Mouse (Mus musculus) forebrain, postnatal 0 days (tissue): ENCODE data around the gene Lcor. TPM values are rescaled to one million over a fixed set of nuclear protein-coding genes. Genes with fewer than 3 reads are reported as not detected.

Experiments
- ATAC-seq: fragments of 200-750 bp; cut with Nextera tagmentation; 2 replicates; pipeline ENCODE4 v1.8.0; 2017; ENCODE audit warnings: mild to moderate bottlenecking, moderate library complexity
- DNase-seq: peaks from one replicate; pipeline ENCODE4 v3.0.0-alpha.2; 2015
- H3K27ac ChIP-seq: fragments of 300-500 bp; sonication (generic); 2 replicates; pipeline ENCODE4 v1.5.1; 2014; ENCODE audit warnings: low read depth, mild to moderate bottlenecking, antibody characterized with exemption, low read length, moderate library complexity, mixed read lengths
- H3K27me3 ChIP-seq: fragments of 300-500 bp; sonication (generic); 2 replicates; pipeline ENCODE4 v1.6.1; 2014; ENCODE audit warnings: mild to moderate bottlenecking, low read length, mixed read lengths; ENCODE audit not compliant: insufficient read depth
- H3K36me3 ChIP-seq: fragments of 300-500 bp; sonication (generic); 2 replicates; pipeline ENCODE4 v1.6.1; 2014; ENCODE audit warnings: mild to moderate bottlenecking, moderate library complexity; ENCODE audit not compliant: insufficient read depth
- H3K4me1 ChIP-seq: fragments of 300-500 bp; sonication (generic); 2 replicates; pipeline ENCODE4 v1.6.1; 2014; ENCODE audit warnings: antibody characterized with exemption; ENCODE audit not compliant: insufficient read depth
- H3K4me2 ChIP-seq: fragments of 300-500 bp; sonication (generic); 2 replicates; pipeline ENCODE4 v1.6.1; 2014; ENCODE audit warnings: low read depth, mild to moderate bottlenecking, moderate library complexity
- H3K4me3 ChIP-seq: fragments of 300-500 bp; sonication (generic); 2 replicates; pipeline ENCODE4 v1.5.1; 2014; ENCODE audit warnings: low read depth, low read length, mixed read lengths
- H3K9ac ChIP-seq: fragments of 300-500 bp; sonication (generic); 2 replicates; pipeline ENCODE4 v1.6.1; 2014; ENCODE audit warnings: mild to moderate bottlenecking
- H3K9me3 ChIP-seq: fragments of 300-500 bp; sonication (generic); 2 replicates; pipeline ENCODE4 v1.6.1; 2016; ENCODE audit warnings: low read length
- CTCF ChIP-seq: sonication (generic); IDR thresholded peaks from 2 replicates; pipeline ENCODE4 v1.5.1; 2016; ENCODE audit warnings: antibody characterized with exemption, control low read depth, low read depth
- WGBS: fragments of 180-500 bp; shearing (Covaris S2); extraction: QIAGEN DNeasy Blood & Tissue Kit; methylation state at CpG from one replicate; pipeline ENCODE4 v1.1.7; 2014; 5-methylcytosine and 5-hydroxymethylcytosine counted together
- polyA plus RNA-seq: library from polyadenylated mRNA; unstranded; fragments of >200 nt; fragmentation: Nextera tagmentation; extraction: Ambion mirVana; gene quantifications from 2 replicates; pipeline ENCODE4 v1.2.1, GENCODE M21; 2015
- total RNA-seq: library from RNA; depleted of rRNA; stranded (reverse); fragments of >200 nt; gene quantifications from 2 replicates; pipeline ENCODE4 v1.2.3, GENCODE M21; 2014

Lcor gene
- total and polyA plus RNA-seq, 2 experiments from 2014 or later, result 12.2 to 21.7 TPM

- H3K36me3 ChIP-seq, result no peaks in the 10 kb centered on the region
- no peaks in the 10 kb centered on the region for H3K9me3 ChIP-seq
- no peaks in the 10 kb centered on the region for H3K27me3 ChIP-seq
- H3K9ac ChIP-seq, result no peak overlapping the region
- DNase-seq, result no peak
- no peak overlapping the region for H3K27ac ChIP-seq
- 74% methylated on average over 8 of the region's 8 CpGs for WGBS
- no peak overlapping the region for H3K4me2 ChIP-seq
- no peak overlapping the region for H3K4me3 ChIP-seq
- TF ChIP-seq CTCF, result no peak
- no peak for ATAC-seq
- H3K4me1 ChIP-seq, result no peaks in the 10 kb centered on the region
Observed at GRCm38 (mm10) chr19:41444491-41444890, 37.9 kb upstream of the Lcor start.

- H3K27ac ChIP-seq, result no peak overlapping the region
- no peaks in the 10 kb centered on the region for H3K4me1 ChIP-seq
- H3K4me3 ChIP-seq, result no peak overlapping the region
- no peak overlapping the region for H3K4me2 ChIP-seq
- WGBS, result 82% methylated on average over 10 of the region's 10 CpGs
- no peaks in the 10 kb centered on the region for H3K9me3 ChIP-seq
- no peak for ATAC-seq
- no peaks in the 10 kb centered on the region for H3K27me3 ChIP-seq
- no peak for DNase-seq
- no peaks in the 10 kb centered on the region for H3K36me3 ChIP-seq
- TF ChIP-seq CTCF, result no peak
- no peak overlapping the region for H3K9ac ChIP-seq
Observed at GRCm38 (mm10) chr19:41445013-41445610, 37.3 kb upstream of the Lcor start.

- no peak overlapping the region for H3K4me3 ChIP-seq
- H3K36me3 ChIP-seq, result no peaks in the 10 kb centered on the region
- ATAC-seq, result no peak
- WGBS, result 77% methylated on average over 5 of the region's 5 CpGs
- no peaks in the 10 kb centered on the region for H3K27me3 ChIP-seq
- H3K4me2 ChIP-seq, result no peak overlapping the region
- DNase-seq, result no peak
- no peaks in the 10 kb centered on the region for H3K9me3 ChIP-seq
- no peak overlapping the region for H3K27ac ChIP-seq
- no peaks in the 10 kb centered on the region for H3K4me1 ChIP-seq
- no peak for TF ChIP-seq CTCF
- no peak overlapping the region for H3K9ac ChIP-seq
Observed at GRCm38 (mm10) chr19:41445723-41446122, 36.7 kb upstream of the Lcor start.

- no peaks in the 10 kb centered on the region for H3K36me3 ChIP-seq
- H3K4me2 ChIP-seq, result no peak overlapping the region
- no peaks in the 10 kb centered on the region for H3K27me3 ChIP-seq
- no peaks in the 10 kb centered on the region for H3K9me3 ChIP-seq
- 90% methylated on average over 2 of the region's 2 CpGs for WGBS
- no peak for ATAC-seq
- no peaks in the 10 kb centered on the region for H3K4me1 ChIP-seq
- H3K9ac ChIP-seq, result no peak overlapping the region
- no peak overlapping the region for H3K27ac ChIP-seq
- no peak for DNase-seq
- TF ChIP-seq CTCF, result no peak
- H3K4me3 ChIP-seq, result no peak overlapping the region
Observed at GRCm38 (mm10) chr19:41447166-41447565, 35.3 kb upstream of the Lcor start.

GRCm38 (mm10) chr19:41447760-41448159 lies 34.7 kb upstream of the Lcor start:
- Histone ChIP-seq H3K27me3 (no peaks in the 10 kb centered on the region), H3K9me3 (no peaks in the 10 kb centered on the region), H3K27ac (no peak overlapping the region), H3K4me3 (no peak overlapping the region), H3K36me3 (no peaks in the 10 kb centered on the region), H3K9ac (no peak overlapping the region), H3K4me1 (no peaks in the 10 kb centered on the region), H3K4me2 (no peak overlapping the region)
- TF ChIP-seq CTCF, result no peak
- DNase-seq (no peak), ATAC-seq (no peak)
- 83% methylated on average over 2 of the region's 2 CpGs for WGBS

GRCm38 (mm10) chr19:41449415-41450075 lies 32.9 kb upstream of the Lcor start:
- Histone ChIP-seq H3K9me3 (no peaks in the 10 kb centered on the region), H3K9ac (no peak overlapping the region), H3K4me2 (no peak overlapping the region), H3K27ac (no peak overlapping the region), H3K4me3 (no peak overlapping the region), H3K36me3 (no peaks in the 10 kb centered on the region), H3K27me3 (no peaks in the 10 kb centered on the region), H3K4me1 (no peaks in the 10 kb centered on the region)
- TF ChIP-seq CTCF, result no peak
- DNase-seq (no peak), ATAC-seq (no peak)
- WGBS, result 45% methylated on average over 7 of the region's 7 CpGs

- no peak overlapping the region for H3K4me3 ChIP-seq
- no peaks in the 10 kb centered on the region for H3K36me3 ChIP-seq
- no peak for TF ChIP-seq CTCF
- no peak for DNase-seq
- no peaks in the 10 kb centered on the region for H3K9me3 ChIP-seq
- WGBS, result 19% methylated on average over 3 of the region's 3 CpGs
- no peak for ATAC-seq
- H3K27me3 ChIP-seq, result no peaks in the 10 kb centered on the region
- no peak overlapping the region for H3K9ac ChIP-seq
- no peaks in the 10 kb centered on the region for H3K4me1 ChIP-seq
- H3K27ac ChIP-seq, result no peak overlapping the region
- H3K4me2 ChIP-seq, result no peak overlapping the region
Observed at GRCm38 (mm10) chr19:41452166-41452565, 30.3 kb upstream of the Lcor start.
